Mouse (Mus musculus) olfactory bulb, adult 2 months (tissue): Measurements from ENCODE around the gene Dcaf15.

ENCODE experiments used
- CTCF ChIP-seq: fragments of 200-500 bp; IDR thresholded peaks from 2 replicates; pipeline ENCODE4 v1.5.1; 2012; ENCODE audit warnings: low read depth, mild to moderate bottlenecking, low read length, moderate library complexity; ENCODE audit not compliant: insufficient read depth
- POLR2A ChIP-seq: fragments of 200-500 bp; IDR thresholded peaks from 2 replicates; pipeline ENCODE4 v1.6.1; 2012; ENCODE audit warnings: mild to moderate bottlenecking, low read depth, low read length, moderate library complexity; ENCODE audit not compliant: insufficient read depth

GRCm38 (mm10) chr8:84048171-84048570 is 56.4 kb downstream of the Dcaf15 start:
- TF ChIP-seq CTCF (no peak), POLR2A (no peak)
